Mouse (Mus musculus) frontal cortex, postnatal 36 days (tissue): ENCODE data around the gene A430078G23Rik.
A peak's percentile ranks its signal among the peaks of the same experiment; 100 is the strongest.

ENCODE experiments used
- DNase-seq, 2 experiments: peaks; one replicate each; pipeline ENCODE4 v3.0.0; 2022; ENCODE audit warnings: low spot score in 2 of 2

The A430078G23Rik gene

DNA sequence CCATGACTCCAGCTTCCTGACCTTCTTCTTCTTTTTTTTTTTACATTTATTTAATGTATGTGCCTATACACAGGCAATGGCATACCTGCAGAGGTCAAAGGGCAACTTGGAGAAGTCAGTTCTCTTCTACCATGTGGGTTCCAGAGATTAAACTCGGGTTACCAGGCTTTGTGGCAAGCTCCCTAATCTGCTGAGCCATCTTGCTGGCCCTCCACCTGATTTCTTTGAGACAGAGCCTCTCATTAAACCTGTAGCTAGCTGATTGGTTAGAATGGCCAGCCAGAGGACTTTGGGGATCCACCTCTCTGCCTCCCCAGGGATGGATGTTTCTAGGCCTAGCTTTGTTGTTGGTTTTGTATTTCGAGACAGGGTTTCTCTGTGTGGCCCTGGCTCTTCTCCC, 57.9 kb downstream of the A430078G23Rik start:
- no peak for DNase-seq

DNA sequence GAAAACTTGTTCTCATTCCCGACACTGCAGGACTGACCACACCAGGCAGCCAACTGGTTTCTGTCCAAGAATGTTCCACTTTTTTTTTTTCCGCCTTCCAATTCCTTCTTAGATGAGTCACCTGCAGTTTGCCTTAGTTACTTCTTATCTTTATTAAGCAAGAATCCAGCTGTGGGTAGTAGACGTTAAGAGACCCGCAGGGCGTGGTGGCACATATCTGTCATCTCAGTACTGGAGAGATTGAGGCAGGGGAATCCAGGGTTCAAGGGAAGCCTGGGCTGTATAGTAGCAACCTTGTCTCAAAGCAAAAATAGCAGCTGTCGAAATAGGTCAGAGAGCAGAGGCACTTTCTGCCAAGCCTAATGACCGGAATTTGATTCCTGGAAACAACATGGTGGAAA, 58.7 kb downstream of the A430078G23Rik start:
- no peak for DNase-seq

GRCm38 (mm10) chr8:3412816-3413215, 59.6 kb downstream of the A430078G23Rik start:
- DNase-seq = no peak

GRCm38 (mm10) chr8:3414639-3415190, 61.5 kb downstream of the A430078G23Rik start:
- DNase-seq = no peak

DNA sequence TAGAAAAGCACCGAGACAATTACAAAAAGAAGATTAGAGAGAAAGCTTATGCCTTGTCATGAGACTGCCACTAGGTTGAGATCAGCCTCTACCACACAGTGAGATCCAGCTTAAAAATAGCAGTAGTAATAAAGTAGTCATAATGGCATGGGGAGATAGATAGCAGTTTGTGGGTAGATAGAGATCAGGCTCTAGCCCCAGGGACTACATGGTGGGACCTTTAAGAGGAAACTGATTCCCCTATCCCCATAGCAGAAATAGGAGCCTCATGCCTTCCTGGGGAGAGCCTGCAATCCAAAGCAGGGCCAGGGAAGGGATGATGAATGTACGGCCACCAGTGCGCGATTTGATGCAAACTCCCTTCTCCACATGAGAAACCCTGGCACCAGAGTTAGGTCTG, 62.0 kb downstream of the A430078G23Rik start:
- DNase-seq = no peak

DNA sequence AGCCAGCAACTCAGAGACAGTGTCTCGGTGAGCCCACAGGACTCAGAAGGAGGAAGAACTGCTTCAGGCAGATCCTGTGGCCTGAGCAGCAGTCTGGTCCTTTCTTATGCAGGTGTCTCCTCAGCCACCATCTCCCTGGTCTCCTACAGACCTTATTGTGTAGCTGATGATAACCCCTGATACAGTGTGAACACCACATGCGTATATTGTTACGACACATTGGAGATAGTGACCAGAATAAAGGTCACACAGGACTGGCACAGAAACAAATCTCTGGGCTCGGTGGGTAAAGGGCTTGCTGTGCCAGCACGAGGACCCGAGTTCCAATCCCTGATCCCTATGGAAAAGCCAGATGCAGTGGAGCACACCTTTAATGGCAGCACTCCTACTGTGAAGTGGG, 62.4 kb downstream of the A430078G23Rik start:
- DNase-seq = no peak

DNA sequence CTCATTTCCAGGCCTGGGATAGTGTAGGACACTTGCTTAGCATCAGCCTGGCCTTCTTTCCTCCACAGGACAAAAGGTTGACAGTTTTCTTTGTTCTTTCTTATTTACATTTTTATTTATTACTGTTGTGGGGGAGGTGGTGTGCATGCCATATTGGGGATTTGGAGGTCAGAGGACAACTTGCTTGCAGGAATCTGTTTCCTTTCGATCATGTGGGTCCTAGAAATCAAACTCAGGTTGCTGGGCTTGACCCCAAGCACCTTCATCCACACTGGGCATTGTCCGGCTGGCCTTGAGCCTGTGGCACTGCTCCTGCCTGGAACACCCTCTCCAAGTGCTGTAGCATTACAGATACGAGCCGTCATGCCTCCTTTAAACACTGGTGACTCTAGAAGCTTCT, 63.6 kb downstream of the A430078G23Rik start:
- no peak for DNase-seq

DNA sequence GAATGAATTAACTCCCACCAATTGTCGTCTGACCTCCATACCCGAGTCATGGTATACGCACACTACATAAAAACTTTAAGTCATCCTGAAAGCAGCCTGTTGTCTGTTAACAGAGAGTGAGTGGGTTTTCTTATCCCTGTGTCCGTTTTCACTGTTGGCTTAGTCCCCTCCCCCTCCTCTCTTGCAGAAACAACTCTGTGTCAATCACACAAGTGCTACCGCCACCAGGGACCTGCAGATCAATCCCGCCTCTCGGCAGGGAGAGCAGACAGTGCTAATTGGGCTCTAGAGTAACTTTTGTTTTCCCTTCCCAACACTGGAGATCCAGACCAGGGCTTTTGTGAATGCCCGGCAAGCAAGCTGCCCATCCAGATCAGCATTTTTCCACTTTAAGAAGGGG, 64.2 kb downstream of the A430078G23Rik start:
- no peak for DNase-seq

GRCm38 (mm10) chr8:3418101-3418500, 64.9 kb downstream of the A430078G23Rik start:
- DNase-seq = no peak

DNA sequence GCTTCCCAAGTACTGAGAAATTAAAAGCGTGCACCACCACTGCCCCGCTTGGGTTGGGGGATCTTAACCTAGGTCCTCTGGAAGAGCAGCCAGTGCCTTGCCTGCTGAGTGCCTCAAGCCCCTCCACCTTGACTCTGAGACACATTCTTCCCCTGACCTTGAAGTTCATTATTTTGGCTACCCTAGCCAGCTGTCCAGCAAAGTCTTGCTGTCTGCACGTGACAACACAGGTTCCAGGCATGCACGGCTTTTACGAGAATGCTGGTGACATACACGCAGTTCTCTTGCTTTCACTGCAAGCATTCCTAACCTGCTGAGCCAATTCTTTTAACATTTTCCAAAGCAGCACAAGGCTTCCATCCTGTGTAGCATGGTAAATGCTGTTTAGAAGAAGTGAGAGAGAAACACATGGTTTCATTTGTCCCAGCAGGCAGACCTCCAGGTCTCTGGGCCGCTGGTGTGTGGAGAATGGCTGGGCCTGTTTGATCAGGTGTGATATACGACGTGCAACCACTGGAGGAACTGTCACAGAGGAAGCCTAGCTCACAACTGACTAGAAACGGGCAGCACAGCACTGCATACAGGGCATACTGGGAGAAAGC, 67.0 kb downstream of the A430078G23Rik start:
- DNase-seq = no peak

DNA sequence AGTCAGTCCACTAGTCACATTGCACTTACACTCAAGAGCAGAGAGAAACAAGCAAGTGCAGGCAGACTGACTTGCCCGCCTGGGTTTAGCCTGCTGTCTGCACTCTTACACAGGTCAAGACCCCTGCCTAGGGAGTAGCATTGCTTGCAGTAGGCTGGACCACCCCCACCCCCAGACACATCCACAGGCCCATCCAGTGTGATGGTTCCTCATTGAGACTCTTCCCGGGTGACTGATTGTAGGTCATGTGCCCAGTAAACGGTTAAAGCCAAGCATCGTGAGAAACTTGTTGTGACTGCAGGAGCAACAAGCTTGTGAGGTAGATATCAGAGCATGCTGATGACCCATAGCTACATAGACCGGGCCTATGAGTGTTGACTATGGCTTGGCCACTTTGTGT, 68.3 kb downstream of the A430078G23Rik start:
- DNase-seq = no peak

- no peak for DNase-seq
Observed at GRCm38 (mm10) chr8:3425217-3425616, 72.0 kb downstream of the A430078G23Rik start.

GRCm38 (mm10) chr8:3426211-3426610, 73.0 kb downstream of the A430078G23Rik start:
- no peak for DNase-seq

- DNase-seq = peak in 1 of 2 experiments; percentile 19
Observed at GRCm38 (mm10) chr8:3428426-3428825, 75.2 kb downstream of the A430078G23Rik start.

DNA sequence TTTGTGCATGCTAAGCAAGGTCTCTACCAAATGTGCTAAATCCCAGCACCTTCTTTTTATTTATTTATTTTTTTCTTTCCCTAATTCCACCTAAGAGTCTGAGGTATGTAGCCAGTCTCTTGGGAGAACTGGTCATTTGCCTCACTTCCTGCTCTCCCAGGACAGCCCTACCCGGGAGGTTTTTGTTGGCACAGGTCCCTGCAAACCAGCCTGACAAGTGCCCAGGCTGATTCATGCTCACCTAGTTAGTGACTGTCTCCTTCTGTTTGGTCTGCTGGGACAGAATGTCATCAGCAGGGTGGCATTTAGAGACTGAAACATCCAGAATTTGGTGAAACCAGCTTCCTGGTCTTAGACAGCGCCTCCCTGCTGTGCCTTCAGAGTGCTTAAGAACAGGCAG, 76.8 kb downstream of the A430078G23Rik start:
- DNase-seq = no peak

DNA sequence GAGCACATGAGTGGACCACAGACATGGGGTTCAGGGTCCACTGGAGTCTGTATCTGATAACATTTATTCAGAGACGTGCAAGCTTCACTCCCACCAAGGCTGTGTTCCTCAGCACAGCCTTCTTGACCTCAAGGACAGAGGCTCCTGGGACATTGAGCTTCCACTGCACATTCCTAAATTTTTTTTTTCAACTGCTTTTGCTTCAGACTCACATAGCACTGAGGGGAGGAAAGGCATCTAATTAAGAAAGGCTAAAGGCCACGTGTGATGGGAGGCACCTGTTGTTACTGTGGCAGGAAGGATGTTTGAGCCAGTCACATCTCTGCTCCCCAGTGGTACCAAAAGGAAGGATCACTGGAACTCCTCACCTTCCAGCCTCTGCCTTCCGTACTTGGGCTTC, 77.9 kb downstream of the A430078G23Rik start:
- no peak for DNase-seq

GRCm38 (mm10) chr8:3436492-3436891, 83.3 kb downstream of the A430078G23Rik start:
- no peak for DNase-seq

DNA sequence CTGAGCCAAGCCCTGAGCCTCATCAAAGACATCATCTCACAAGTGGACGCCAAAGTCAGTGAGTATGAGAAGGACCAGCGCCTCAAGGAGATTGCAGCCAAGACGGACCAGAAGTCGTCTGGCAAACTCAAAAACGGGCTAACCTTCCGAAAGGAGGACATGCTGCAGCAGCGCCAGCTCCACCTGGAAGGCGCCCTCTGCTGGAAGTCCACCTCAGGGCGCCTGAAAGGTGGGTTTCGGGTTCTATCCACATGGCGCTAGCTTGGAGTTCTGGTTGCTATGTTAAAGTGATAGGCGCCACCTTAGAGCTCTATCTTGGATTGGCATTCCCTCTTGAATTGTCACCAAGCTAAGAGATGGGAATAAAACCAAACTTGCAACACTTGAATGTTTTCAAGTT, 86.3 kb downstream of the A430078G23Rik start:
- no peak for DNase-seq
